8 mouse cellular contexts compared by ENCODE assay signal in the genomic region with DNA sequence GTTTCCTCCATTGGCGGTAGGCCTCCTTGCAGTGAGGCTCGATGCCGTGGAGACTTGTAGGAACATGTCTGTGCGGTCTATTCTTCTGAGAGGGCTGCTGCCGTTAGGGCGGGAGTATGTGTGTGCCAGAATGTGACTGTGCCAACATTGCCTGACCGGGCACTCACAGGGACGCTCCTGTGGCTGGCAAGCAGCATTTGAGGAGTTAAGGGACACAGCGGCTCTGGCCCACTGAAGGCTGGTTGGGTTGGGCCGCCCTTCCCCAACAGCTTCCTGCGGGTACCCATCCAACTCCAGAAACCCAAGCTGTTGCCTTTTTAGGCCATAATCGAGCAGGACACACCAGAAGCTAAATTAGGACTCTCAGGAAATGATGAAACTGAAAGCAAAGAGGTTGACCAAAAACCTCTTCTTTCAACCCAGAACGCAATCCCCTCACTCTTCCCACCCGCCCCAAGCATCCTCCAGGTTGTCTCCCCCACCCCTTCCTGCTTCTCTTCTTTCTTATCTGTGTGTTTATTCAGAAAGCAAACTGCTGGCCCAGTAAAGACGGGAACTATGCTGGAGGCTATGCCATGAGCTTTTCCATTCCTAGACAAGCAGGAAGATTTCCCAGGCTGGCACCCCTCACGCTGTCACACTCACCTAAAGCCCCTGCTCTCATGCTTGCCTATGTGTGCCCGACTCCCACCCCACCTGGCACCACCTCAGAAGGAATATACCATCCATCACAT. TPM values are rescaled to one million over a fixed set of nuclear protein-coding genes. Genes with fewer than 3 reads are reported as not detected.
DNase-seq lines count a peak whose midpoint lies in the region; ATAC-seq and TF ChIP-seq lines count a peak whose summit lies in the region.

No protein-coding gene starts in this region.

- H3K4me2 ChIP-seq in heart, embryonic 13.5 days, result peak overlapping the region; percentile 36
- no peak overlapping the region for H3K4me2 ChIP-seq in limb, embryonic 14.5 days (replicated peaks; ENCODE audit: low read depth, low read length, severe bottlenecking)

- H3K4me3 ChIP-seq in testis, adult 2 months (ENCODE audit: control insufficient read depth, low read depth, low read length), result no peak overlapping the region
- no peak overlapping the region for H3K4me3 ChIP-seq in heart, embryonic 13.5 days
- H3K4me3 ChIP-seq in limb, embryonic 14.5 days (replicated peaks; ENCODE audit: low read length), result no peak overlapping the region

- H3K27ac ChIP-seq in testis, adult 2 months (ENCODE audit: control insufficient read depth, insufficient read depth, low read depth, low read length), result peak overlapping the region; percentile 81
- H3K27ac ChIP-seq in heart, embryonic 13.5 days (replicated peaks), result peak overlapping the region; percentile 75
- H3K27ac ChIP-seq in limb, embryonic 14.5 days (replicated peaks; ENCODE audit: low read depth, low read length), result peak overlapping the region; percentile 53

- no peak for TF ChIP-seq CTCF in testis, adult 2 months (IDR thresholded peaks at IDR 0.05; ENCODE audit: control insufficient read depth, insufficient read depth, insufficient replicate concordance, low read depth, low read length)

- no peak for ATAC-seq in heart, embryonic 13.5 days (ENCODE audit: extremely low read depth, insufficient number of reproducible peaks, low FRiP score, low TSS enrichment)
- ATAC-seq in limb, embryonic 14.5 days (ENCODE audit: low FRiP score, low read depth), result no peak

- H3K4me1 ChIP-seq in testis, adult 2 months (ENCODE audit: control insufficient read depth, insufficient read depth, low read length), result peaks cover 2% of the 10 kb centered on the region; the same call in 1 of the 2 replicates
- peaks cover 100% of the 10 kb centered on the region for H3K4me1 ChIP-seq in heart, embryonic 13.5 days
- peaks cover 41% of the 10 kb centered on the region for H3K4me1 ChIP-seq in limb, embryonic 14.5 days (ENCODE audit: control insufficient read depth, insufficient read depth, low read length)

- no peak for DNase-seq in testis, postnatal 10 days (ENCODE audit: low spot score)
- DNase-seq in cerebellum, postnatal 10 days, result peak; percentile 69 to 77
- DNase-seq in limb, embryonic 14.5 days (ENCODE audit: low spot score), result no peak
- DNase-seq in skeletal muscle tissue, adult 2 months (ENCODE audit: low read depth, low spot score), result peak; percentile 61
- DNase-seq in thymus, postnatal 0 days (ENCODE audit: low spot score), result no peak
- DNase-seq in layer of hippocampus, adult 18-20 months (ENCODE audit: low spot score in 2 of 2), result no peak

- no peaks in the 10 kb centered on the region for H3K27me3 ChIP-seq in testis, adult 2 months (ENCODE audit: control insufficient read depth, insufficient read depth, low read length)
- no peaks in the 10 kb centered on the region for H3K27me3 ChIP-seq in heart, embryonic 13.5 days (replicated peaks)
- H3K27me3 ChIP-seq in limb, embryonic 14.5 days (ENCODE audit: control insufficient read depth, insufficient read depth, low read length), result no peaks in the 10 kb centered on the region

- no peak for TF ChIP-seq POLR2A in testis, adult 2 months (IDR thresholded peaks at IDR 0.05; ENCODE audit: control insufficient read depth, low read depth, low read length)
- no peak for TF ChIP-seq POLR2A in limb, embryonic 14.5 days (IDR thresholded peaks at IDR 0.05; ENCODE audit: borderline replicate concordance, extremely low read depth, insufficient read depth, insufficient read length)

- peak overlapping the region; percentile 74 for H3K9ac ChIP-seq in heart, embryonic 13.5 days
- H3K9ac ChIP-seq in limb, embryonic 14.5 days (ENCODE audit: low read depth, low read length, severe bottlenecking), result no peak overlapping the region

- 57% methylated on average over 17 of the region's 17 CpGs for WGBS in heart, embryonic 13.5 days
- 66% methylated on average over 17 of the region's 17 CpGs for WGBS in limb, embryonic 14.5 days

- H3K9me3 ChIP-seq in heart, embryonic 13.5 days, result no peaks in the 10 kb centered on the region
- H3K9me3 ChIP-seq in limb, embryonic 14.5 days (ENCODE audit: control insufficient read depth, low read length), result no peaks in the 10 kb centered on the region

- H3K36me3 ChIP-seq in testis, adult 2 months (ENCODE audit: control insufficient read depth, insufficient read depth, low read length), result no peaks in the 10 kb centered on the region
- H3K36me3 ChIP-seq in heart, embryonic 13.5 days, result peaks cover 22% of the 10 kb centered on the region
- H3K36me3 ChIP-seq in limb, embryonic 14.5 days (ENCODE audit: control insufficient read depth, insufficient read depth, low read length), result peaks cover 16% of the 10 kb centered on the region

RNA-seq across cellular contexts. Expression of a gene that starts 25.9 kb away (rescaled TPM):
- 4.5 and 4.6 TPM in 2 replicates for polyA plus RNA-seq in testis, adult 2 months (2012; rRNA removed)
- polyA plus RNA-seq in heart, embryonic 13.5 days (2015; fragmentation: Nextera tagmentation; extraction: Ambion mirVana), result 24.8 and 25.0 TPM in 2 replicates
- 38.7 and 46.7 TPM in 2 replicates for polyA plus RNA-seq in limb, embryonic 14.5 days (2012; rRNA removed)
- 53.2 and 54.6 TPM in 2 replicates for polyA plus RNA-seq in limb, embryonic 14.5 days (2014; fragmentation: Nextera tagmentation; extraction: Ambion mirVana)
- polyA plus RNA-seq in thymus, postnatal 0 days (2015; fragmentation: Nextera tagmentation; extraction: Ambion mirVana), result 62.3 and 71.0 TPM in 2 replicates
- 10 to 100 TPM; 86.7 to 88.3 TPM for total RNA-seq in layer of hippocampus, adult 18-20 months (2021)

RNA-seq across cellular contexts. Expression of a gene that starts 59.2 kb away (rescaled TPM):
- 0.17 TPM in 2 replicates for polyA plus RNA-seq in testis, adult 2 months (2012; rRNA removed)
- 0.32 and 0.78 TPM in 2 replicates for polyA plus RNA-seq in heart, embryonic 13.5 days (2015; fragmentation: Nextera tagmentation; extraction: Ambion mirVana)
- 0.14 and 0.19 TPM in 2 replicates for polyA plus RNA-seq in limb, embryonic 14.5 days (2012; rRNA removed)
- not detected in 2 replicates for polyA plus RNA-seq in limb, embryonic 14.5 days (2014; fragmentation: Nextera tagmentation; extraction: Ambion mirVana)
- 0.06 TPM in 1 of 2 replicates, not detected in the other for polyA plus RNA-seq in thymus, postnatal 0 days (2015; fragmentation: Nextera tagmentation; extraction: Ambion mirVana)
- 1 to 10 TPM; 8.0 to 8.9 TPM for total RNA-seq in layer of hippocampus, adult 18-20 months (2021)

Comparison
In these comparisons a context has a peak if more than half of its experiments do, and no peak if none do; other contexts are left out.
1. DNase-seq: peak in cerebellum, postnatal 10 days (2 of 2) and skeletal muscle tissue, adult 2 months (single experiment); none in testis, postnatal 10 days (single experiment), limb, embryonic 14.5 days (single experiment), thymus, postnatal 0 days (single experiment) and layer of hippocampus, adult 18-20 months (0 of 2).
2. Peak in every context shown above with its lines, with median percentiles within 50 percentile points of each other: H3K27ac ChIP-seq.